Mouse (Mus musculus): ENCODE data around the gene Napa.

The Napa gene

DNA sequence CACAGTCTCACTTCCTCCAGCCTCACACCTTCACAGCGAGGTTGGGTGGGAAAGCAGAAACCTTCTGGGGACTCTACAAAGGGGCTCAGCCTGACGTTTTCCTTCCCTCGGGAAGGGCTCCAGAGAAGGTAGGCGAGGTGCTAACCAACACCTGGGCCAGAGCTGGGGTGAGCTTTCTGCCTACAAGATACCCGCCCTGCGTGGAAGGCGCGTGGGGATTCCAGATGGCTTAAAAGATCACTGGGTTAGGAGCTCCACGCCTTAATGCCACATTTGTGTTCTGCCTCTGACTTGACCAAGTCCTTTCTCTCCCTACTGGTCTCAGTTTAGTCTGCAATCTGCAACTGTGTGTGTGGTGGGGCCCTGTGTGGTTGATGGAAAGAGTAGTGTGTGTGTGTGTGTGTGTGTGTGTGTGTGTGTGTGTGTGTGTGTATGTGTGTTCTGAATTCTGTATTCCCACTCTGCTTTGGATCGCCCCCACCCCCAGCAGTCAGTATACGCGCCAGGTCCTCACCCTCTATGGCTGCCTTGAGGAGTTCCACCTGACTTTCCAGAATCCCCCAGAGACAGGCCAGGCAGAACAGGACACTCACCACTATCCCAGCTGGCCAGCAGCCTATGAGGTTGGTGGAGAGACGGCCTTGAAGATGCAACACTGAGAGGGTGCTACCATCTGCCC is 32.8 kb downstream of the Napa start:
- no peak for DNase-seq (ENCODE audit: extremely low read depth, insufficient read length, low spot score)

- DNase-seq (ENCODE audit: extremely low read depth, insufficient read length, low spot score), result no peak
These were observed 33.9 kb downstream of the Napa start for GRCm38 (mm10) chr7:16132161-16132581.

DNA sequence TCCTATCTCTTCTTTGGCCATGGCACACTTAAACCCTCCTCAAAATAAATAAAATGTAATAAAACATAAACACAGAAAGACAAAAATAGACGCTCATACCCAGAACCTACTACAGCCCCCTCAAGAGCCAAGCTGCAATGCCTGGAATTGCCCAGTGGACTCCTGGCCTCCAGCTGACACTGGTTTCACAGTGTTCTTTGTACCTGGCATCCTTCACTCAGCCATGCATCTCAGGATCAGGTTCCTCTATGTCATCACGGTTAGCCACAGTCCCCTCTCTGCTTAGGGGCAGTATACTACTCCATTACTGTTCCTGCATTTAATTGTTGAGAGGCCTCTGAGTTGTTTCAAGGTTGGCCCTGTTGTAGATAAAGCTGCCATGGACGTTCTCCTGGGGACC is 34.7 kb downstream of the Napa start:
- no peak for DNase-seq (ENCODE audit: extremely low read depth, insufficient read length, low spot score)

- DNase-seq (ENCODE audit: extremely low read depth, insufficient read length, low spot score), result no peak
These were observed 35.4 kb downstream of the Napa start for GRCm38 (mm10) chr7:16133691-16134090.

- DNase-seq (ENCODE audit: extremely low read depth, insufficient read length, low spot score), result no peak
These were observed 36.7 kb downstream of the Napa start for GRCm38 (mm10) chr7:16134951-16135392.

GRCm38 (mm10) chr7:16146489-16147410 is 48.5 kb downstream of the Napa start:
- DNase-seq (ENCODE audit: extremely low read depth, insufficient read length, low spot score), result no peak

GRCm38 (mm10) chr7:16147643-16148042 is 49.4 kb downstream of the Napa start:
- DNase-seq (ENCODE audit: extremely low read depth, insufficient read length, low spot score), result no peak

DNA sequence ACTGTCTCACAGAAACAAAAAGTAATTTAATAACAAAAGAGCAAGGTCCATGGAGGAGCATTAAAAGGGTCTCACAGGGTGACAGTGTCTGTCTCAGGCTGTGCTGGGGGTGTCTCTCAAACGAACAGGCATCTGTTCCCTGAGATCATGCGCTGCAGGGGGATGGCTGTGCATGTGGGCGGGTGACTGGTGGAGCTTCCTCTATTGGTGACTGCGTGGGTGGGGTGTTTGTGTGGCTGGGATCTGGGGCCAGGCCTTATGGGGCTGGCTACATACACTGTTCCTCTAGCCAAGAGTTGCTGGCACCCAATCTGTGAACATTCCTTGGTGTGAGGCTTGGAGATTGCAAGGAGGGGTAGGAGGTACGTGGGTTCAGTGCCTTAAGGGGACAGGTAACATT is 51.0 kb downstream of the Napa start:
- DNase-seq (ENCODE audit: extremely low read depth, insufficient read length, low spot score), result no peak

DNA sequence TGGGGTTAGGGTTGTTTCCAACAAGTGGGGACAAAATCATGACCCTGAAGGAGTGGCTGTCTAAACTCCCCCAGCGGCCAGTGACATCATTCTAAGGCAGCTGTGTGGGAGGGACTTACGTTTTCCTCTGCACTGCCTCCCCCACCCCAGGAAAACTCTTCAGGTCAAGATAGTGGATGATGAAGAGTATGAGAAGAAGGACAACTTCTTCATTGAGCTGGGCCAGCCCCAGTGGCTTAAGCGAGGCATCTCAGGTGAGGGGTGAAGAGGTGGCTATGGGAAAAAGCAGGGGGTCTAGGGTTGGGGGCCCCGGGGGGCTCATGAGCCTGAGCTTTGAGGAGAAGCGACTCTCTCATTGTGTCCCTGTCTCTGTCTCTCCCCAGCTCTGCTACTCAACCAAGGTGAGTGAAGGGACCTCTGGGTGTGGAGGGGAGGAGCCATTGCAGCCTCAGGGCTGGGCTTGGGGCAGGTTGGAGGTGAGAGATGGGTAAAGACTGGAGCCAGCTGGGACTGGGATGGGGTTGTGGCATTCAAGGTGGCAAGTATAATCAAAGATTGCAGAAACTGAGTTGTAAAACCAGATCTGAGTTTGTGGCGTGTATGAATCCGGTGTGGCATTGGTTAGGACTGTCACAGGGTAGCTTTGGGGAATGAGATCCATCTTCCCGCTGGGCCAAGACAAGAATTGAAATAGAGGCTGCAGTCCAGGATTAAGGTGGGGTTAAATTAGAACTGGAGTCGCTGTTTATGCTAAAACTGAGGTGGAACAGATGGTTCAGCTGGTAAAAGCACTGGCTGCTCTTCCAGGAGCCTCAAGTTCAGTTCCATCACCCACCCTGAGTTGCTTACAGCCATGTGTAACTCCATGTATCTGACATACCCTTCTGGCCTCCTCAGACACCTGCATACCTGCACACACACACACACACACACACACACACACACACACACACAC is 52.2 kb downstream of the Napa start:
- DNase-seq (ENCODE audit: extremely low read depth, insufficient read length, low spot score), result no peak

- DNase-seq (ENCODE audit: extremely low read depth, insufficient read length, low spot score), result no peak
These were observed 55.3 kb downstream of the Napa start for GRCm38 (mm10) chr7:16153522-16153921.

DNA sequence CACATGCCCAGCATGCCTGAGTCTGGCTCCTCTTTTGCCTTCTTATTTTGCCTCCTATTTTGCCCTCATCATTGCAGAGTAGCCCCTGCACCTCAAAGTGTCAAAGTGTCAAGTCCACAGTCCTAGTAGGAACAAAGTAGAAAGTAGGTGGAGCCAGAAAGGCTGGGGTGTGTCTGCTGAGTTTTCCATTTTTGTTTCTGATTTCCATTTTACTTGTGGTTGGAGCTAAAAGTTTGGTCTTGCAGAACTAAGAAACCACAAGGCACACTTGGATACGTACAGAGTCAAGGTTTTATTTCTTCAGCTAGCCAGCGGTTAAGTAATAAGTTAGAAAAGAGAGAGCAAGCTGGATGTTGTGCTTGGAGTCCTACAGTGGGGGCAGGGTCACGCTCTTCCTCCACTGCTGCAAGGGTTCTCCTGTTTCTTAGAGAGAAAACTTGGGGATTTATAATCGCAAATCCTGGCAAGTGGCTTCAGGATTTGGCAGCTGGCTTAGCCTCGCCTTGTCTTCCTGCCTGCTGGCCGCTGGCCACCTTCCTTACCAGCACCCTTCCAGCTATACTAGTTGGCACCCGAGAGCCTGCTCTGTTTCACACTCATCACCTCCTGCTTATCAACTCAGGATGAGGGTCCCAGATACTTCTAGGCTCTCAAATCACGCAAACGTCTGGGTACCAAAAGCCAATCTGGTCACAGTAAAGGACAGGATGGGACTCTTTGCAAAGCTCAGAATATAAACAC is 57.0 kb downstream of the Napa start:
- peak; percentile 57 for DNase-seq (ENCODE audit: extremely low read depth, insufficient read length, low spot score)

- DNase-seq (ENCODE audit: extremely low read depth, insufficient read length, low spot score), result no peak
These were observed 58.0 kb downstream of the Napa start for GRCm38 (mm10) chr7:16156105-16156714.

DNA sequence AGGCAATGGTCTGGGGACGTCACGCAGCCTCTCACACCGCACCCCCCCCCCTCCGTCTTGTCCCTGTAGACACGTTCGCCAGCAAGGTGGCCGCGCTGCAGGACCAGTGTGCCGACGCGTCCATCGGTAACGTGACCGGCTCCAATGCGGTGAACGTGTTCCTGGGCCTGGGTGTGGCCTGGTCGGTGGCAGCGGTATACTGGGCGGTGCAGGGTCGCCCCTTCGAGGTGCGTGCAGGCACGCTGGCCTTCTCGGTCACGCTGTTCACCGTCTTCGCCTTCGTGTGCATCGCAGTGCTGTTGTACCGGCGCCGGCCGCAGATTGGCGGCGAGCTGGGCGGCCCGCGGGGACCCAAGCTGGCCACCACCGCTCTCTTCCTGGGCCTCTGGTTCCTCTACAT is 60.5 kb downstream of the Napa start:
- DNase-seq (ENCODE audit: extremely low read depth, insufficient read length, low spot score), result no peak

DNA sequence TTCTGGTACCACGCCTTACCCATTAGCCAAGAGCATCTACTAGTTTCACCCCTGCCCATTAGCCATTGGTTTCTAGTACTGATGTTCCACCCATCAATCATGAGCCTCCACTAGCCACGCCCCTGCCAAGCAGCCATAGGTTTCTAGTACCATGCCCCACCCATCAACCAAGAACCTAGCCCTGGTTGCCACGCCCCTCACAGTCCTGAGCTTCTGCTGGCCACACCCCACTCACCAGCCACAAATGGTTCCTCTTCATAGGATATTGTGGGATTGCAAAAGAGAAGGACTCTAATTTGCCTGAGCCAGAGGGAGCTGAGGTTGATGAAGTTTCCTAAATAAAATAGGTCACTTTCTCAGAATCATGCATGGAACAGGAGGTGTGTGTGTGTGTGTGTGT is 62.4 kb downstream of the Napa start:
- DNase-seq (ENCODE audit: extremely low read depth, insufficient read length, low spot score), result no peak

DNA sequence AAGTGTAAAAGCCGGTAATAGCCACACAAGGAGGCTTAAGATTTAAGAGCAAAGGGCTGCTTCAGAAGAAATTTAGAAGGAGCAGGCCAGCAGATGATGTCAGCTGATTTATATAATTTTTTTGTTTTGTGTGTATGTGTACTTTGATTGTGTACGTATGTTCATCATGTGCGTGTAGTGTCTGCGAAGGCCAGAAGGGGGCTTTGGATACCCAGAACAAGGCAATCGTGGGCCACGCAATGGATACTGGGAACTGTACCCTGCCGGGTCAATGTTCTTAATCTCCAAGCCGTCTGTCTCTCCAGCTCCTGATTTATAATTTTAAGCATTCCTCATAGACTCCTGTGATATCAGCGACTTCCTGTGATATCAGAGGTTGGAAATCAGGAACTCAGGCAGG is 63.0 kb downstream of the Napa start:
- DNase-seq (ENCODE audit: extremely low read depth, insufficient read length, low spot score), result no peak

GRCm38 (mm10) chr7:16162036-16162435 is 63.8 kb downstream of the Napa start:
- no peak for DNase-seq (ENCODE audit: extremely low read depth, insufficient read length, low spot score)

Data from 3134 (cell line).